Mouse (Mus musculus) thymus, adult 2 months (tissue): Measurements from ENCODE around the gene Ctrl.

ENCODE experiments used
- CTCF ChIP-seq: fragments of 200-500 bp; IDR thresholded peaks from 2 replicates; pipeline ENCODE4 v1.5.1; 2012; ENCODE audit warnings: mild to moderate bottlenecking, control low read depth, low read length, moderate library complexity, borderline replicate concordance; ENCODE audit not compliant: control insufficient read depth, poor library complexity, insufficient read depth; ENCODE audit errors: extremely low read depth
- POLR2A ChIP-seq: fragments of 200-500 bp; IDR thresholded peaks from 2 replicates; pipeline ENCODE4 v1.6.1; 2012; ENCODE audit warnings: mild to moderate bottlenecking, low read length, control low read depth, moderate library complexity; ENCODE audit not compliant: control insufficient read depth, poor library complexity, insufficient read depth; ENCODE audit errors: extremely low read depth

- TF ChIP-seq CTCF (no peak), POLR2A (no peak)
These were observed 27.4 kb upstream of the Ctrl start for GRCm38 (mm10) chr8:105961101-105961500.
